Mouse (Mus musculus): ENCODE measurements around the gene Hist2h2be.
"Not testable (repeated sequence)": the region's sequence is repeated elsewhere in the genome, so short reads cannot be mapped to it uniquely, and the experiment has no call there.

Hist2h2be gene

GRCm38 (mm10) chr3:96198601-96199251 is 22.2 kb upstream of the Hist2h2be start:
- DNase-seq (ENCODE audit: extremely low spot score): not testable (repeated sequence)

GRCm38 (mm10) chr3:96199731-96200130 is 21.2 kb upstream of the Hist2h2be start:
- no peak for DNase-seq (ENCODE audit: extremely low spot score)

GRCm38 (mm10) chr3:96207819-96208218 is 13.1 kb upstream of the Hist2h2be start:
- no peak for DNase-seq (ENCODE audit: extremely low spot score)

GRCm38 (mm10) chr3:96209242-96209641 is 11.7 kb upstream of the Hist2h2be start:
- no peak for DNase-seq (ENCODE audit: extremely low spot score)

- DNase-seq (ENCODE audit: extremely low spot score): no peak
Measured at GRCm38 (mm10) chr3:96219191-96219641, 1.7 kb upstream of the Hist2h2be start.

- DNase-seq (ENCODE audit: extremely low spot score): peak; percentile 87
Measured at GRCm38 (mm10) chr3:96219661-96220130, 1.2 kb upstream of the Hist2h2be start, which contains the start of the genes Bola1 and Hist2h2ab. Bola1 (minus strand) TSS chr3:96219709. Hist2h2ab (plus strand) TSS chr3:96219865.

GRCm38 (mm10) chr3:96220131-96220764 is 671 bp upstream of the Hist2h2be start:
- peak; percentile 82 for DNase-seq (ENCODE audit: extremely low spot score)

- no peak for DNase-seq (ENCODE audit: extremely low spot score)
Measured at GRCm38 (mm10) chr3:96221640-96222038, 720 bp downstream of the Hist2h2be start.

- DNase-seq (ENCODE audit: extremely low spot score): no peak
Measured at GRCm38 (mm10) chr3:96222774-96223173, 1.9 kb downstream of the Hist2h2be start.

GRCm38 (mm10) chr3:96225421-96225820 is 4.5 kb downstream of the Hist2h2be start:
- DNase-seq (ENCODE audit: extremely low spot score): no peak

GRCm38 (mm10) chr3:96226695-96227648 is 6.1 kb downstream of the Hist2h2be start:
- DNase-seq (ENCODE audit: extremely low spot score): no peak

- DNase-seq (ENCODE audit: extremely low spot score): no peak
Measured at GRCm38 (mm10) chr3:96228828-96229227, 7.9 kb downstream of the Hist2h2be start.

GRCm38 (mm10) chr3:96230404-96230803 is 9.5 kb downstream of the Hist2h2be start:
- no peak for DNase-seq (ENCODE audit: extremely low spot score)

GRCm38 (mm10) chr3:96230910-96231757 is 10.2 kb downstream of the Hist2h2be start:
- no peak for DNase-seq (ENCODE audit: extremely low spot score)

GRCm38 (mm10) chr3:96231758-96232120 is 10.8 kb downstream of the Hist2h2be start:
- no peak for DNase-seq (ENCODE audit: extremely low spot score)

- DNase-seq (ENCODE audit: extremely low spot score): no peak
Measured at GRCm38 (mm10) chr3:96234914-96235313, 14.0 kb downstream of the Hist2h2be start.

- no peak for DNase-seq (ENCODE audit: extremely low spot score)
Measured at GRCm38 (mm10) chr3:96235836-96236235, 14.9 kb downstream of the Hist2h2be start.

- no peak for DNase-seq (ENCODE audit: extremely low spot score)
Measured at GRCm38 (mm10) chr3:96236834-96237334, 16.0 kb downstream of the Hist2h2be start.

- DNase-seq (ENCODE audit: extremely low spot score): peak; percentile 75
Measured at GRCm38 (mm10) chr3:96237335-96237903, 16.5 kb downstream of the Hist2h2be start.

- DNase-seq (ENCODE audit: extremely low spot score): no peak
Measured at GRCm38 (mm10) chr3:96237904-96238511, 17.1 kb downstream of the Hist2h2be start.
